Mouse (Mus musculus): ENCODE measurements around the gene Pacs2.

DNA sequence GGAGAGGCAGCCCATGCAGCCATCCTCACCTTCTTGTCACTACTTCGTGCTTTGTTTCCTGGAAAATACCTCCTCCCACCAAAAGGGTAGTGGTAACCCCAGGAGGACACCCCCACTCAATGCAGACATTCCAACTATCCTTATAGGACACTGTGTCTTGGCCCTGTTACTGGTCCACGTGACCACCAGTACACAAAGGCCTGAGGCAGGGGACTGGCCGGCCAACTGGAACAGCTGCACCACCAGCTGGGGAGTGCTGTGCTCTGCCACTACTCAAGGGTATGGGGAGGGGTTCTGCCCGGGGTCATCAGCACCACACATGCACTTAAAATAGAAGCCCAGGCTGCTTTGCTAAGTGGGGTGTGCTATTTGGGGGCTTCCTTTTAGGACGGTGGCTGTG is 13.8 kb downstream of the Pacs2 start:
- TF ChIP-seq CTCF (IDR thresholded peaks at IDR 0.05) = no peak
- no peak for TF ChIP-seq EP300 (IDR thresholded peaks at IDR 0.05)
